Mouse (Mus musculus) effector memory CD4-positive, alpha-beta T cell, adult 5 months (primary cell): ENCODE data around the gene Emc9. TPM values are rescaled to one million over a fixed set of nuclear protein-coding genes. Genes with fewer than 3 reads are reported as not detected.

Experiments used
- polyA plus RNA-seq: library from polyadenylated mRNA; unstranded; fragments of 100-300 nt; shearing (Covaris generic); gene quantifications from one replicate; pipeline ENCODE4 v1.2.1, GENCODE M21; 2017

Gene Emc9
- polyA plus RNA-seq: 16.6 TPM

DNA sequence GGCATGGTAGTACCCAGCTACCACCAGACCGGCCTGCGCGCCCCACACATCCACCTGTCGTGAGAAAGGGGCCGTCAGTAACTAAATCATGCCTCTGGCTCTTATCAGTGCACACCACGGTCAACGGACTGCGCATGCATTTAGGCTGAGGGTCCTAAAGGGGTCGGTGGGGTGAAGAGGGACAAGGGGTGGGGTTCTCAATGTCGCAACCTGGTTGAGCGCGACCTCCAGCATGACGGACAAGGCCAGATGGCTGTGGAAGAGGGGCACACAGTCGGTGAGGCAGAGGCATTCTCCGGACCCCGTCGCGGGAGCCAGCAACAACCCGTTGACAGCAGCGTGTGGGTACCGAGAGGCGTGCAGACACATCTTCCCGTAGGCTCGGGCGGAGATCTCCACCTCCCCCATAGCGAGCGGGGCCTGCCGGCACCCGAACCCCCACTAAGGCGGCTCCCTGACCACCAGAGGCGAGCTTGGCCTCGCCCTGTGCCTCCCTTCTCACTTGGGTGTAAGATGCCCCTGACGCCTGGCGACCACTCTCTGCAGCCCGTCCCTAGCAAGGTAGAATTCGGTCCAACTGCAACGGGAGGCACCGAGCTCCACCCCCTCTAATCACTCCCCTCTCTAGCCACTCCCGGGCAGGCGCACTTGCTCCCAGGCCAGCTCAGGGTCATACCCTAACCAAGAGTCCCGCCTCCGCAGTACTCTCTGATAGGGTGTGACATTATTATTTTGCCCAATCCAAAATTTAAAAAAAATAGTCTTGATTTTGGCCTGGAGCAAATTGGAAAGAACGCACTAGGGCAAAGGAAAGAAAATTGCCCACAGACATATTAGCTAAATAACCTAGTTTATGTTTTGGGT is at the start of gene Emc9:
Emc9 (minus strand) TSS at position 601 of the 864 bp plus-strand sequence.

DNA sequence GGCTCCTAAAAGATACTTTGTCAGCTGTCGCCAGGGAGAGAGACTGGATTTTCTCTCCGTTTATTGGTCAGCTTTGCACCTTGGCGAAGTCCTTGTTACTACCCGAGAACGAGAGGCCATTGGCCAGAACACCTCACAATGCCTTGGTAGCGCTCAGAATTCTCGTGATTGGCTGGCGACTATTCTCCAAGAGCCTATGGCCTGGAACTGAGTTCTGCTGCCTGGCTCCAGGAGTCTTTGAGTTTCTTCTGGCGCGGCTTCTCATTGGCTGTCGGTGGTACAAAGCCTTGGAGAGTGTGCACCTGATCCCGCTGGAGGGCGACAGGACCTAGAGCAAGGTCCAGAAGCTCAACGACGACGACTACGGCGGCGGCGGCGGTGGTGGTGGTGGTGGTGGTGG is 32.7 kb upstream of the Emc9 start, which contains the start of gene Rec8:
Rec8 (plus strand) TSS at position 216 of the 400 bp plus-strand sequence.

DNA sequence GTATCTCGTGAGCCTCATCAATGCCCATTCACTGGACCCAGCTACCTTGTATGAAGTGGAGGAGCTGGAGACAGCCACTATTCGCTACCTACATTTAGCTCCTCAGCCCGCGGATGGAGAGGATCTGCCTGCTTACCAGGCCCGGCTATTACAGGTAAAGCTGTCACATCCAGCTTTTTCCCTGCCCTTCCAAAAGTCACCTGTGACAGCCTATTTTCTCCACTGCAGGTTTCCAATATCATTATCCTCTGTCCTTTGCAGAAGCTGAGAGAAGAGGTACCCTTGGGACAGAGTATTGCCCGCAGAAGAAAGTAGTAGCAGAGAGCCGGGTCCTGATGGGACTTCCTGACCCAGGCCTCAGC is 18.1 kb upstream of the Emc9 start, which contains the start of gene Irf9:
Irf9 (plus strand) TSS at position 301 of the 362 bp plus-strand sequence.

DNA sequence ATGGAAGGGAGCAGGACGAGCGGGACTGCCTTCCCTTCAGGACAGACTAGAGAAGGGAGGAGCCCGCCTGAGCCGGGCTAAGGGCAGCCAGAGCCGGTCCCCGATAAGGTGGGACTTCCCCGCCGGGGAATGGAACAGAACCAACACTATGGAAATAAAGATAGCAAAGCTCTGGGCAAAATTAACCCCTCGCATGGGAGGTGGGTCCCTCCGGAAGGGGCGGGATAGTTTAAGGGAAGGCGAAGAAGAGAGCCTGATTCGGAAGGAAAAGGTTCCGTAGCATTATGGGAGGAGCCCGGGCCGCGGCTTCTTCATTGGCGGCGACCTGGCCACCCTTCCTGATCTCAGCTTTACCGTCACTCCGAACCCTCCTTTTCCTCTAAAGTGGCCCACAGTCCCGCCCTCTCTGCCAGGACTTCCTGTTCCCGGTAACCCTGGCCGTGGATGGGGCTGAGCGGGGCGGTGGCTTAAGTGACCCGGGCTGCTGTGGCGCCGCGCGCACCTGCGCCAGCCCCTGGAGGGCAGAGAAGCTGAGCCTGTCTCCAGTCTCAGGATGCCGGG is 6.3 kb upstream of the Emc9 start, which contains the start of gene Rnf31:
Rnf31 (plus strand) TSS at position 378 of the 561 bp plus-strand sequence.

DNA sequence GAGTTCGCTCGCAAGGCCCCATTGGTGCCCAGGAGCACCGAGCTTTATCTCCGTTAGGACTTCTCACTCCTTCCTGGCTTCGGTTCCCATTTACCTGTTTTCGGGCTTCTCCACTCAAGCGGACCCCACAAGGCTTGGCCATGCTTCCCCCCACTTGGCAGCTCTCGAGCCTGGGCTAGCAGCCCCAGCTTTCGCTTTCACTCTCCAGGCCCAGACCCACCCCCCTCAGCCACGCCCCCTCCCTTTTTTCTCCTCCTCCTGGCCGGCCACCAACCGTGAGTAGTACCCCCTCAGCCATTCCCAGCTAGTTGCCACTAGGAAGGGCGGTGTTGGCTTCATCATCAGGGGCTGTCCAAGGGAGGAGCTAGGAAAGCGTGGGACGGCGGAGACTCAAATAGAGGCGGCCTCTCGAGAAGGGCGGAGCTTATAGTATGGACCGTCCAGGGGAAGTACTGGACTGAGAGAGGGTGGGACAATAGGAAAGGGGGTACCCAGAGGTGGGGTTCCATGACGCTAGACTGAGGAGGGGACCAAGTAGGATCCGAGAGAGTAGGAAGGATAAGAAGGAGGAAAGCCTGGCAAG is 5.7 kb upstream of the Emc9 start, which contains the start of gene Psme2:
Psme2 (minus strand) TSS at position 366 of the 583 bp plus-strand sequence.

DNA sequence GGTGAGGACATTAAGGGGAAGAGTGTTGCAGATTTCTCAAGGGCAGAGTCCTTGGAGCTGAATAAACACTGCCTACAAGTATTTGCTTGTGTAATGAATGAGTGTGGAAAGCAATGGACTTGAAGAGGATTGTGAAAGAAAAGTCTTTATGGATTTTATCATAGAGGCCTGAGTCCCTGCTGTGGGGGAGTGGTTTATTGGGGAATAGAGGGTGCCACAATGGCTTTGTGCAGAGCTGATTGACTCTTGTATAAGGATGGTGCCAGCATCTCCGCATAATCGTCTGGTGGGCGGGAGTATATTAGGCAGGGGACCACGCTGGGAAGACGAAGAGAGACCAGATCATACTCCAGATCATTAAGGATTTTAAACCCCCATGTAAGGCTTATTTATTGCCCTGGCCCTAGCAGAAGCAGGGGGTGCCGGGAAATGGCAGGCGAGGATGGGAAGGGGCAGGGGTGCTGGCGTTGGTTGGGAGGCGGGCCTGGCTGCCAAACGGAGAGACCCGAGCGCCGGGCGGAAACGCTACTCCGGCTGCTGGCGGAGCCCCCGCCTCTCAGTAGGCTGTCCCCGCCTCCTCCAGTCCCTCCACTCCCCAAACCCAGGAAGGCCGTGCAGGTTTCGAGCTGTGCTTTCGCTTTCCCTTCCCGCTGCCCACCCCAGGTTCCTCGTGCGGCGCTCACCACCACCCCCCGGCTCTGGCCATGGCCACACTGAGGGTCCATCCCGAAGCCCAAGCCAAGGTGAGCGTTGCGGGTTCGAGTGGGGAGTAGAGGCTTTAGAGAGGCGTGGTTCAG is 7.0 kb downstream of the Emc9 start, which contains the start of gene Psme1:
Psme1 (plus strand) TSS at position 253 of the 797 bp plus-strand sequence.

DNA sequence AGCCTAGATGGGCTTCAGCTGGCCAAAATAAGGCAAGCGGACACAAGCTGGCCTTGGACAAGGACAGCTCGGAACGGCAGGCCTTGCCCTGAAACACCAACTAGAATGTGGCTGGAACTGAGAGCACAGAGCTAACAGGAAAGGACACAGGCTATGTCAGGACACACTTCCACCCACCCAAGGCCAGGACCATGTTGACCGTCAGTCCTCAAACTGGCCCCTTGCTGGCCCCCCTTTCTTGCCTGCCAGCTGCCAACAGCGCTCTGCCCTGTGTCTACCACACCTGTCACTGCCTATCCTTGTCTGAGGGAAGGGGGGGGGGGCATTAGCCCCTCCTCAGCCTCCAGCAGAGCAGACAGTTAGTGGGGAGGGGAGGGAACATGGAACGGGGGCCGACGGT is 9.8 kb downstream of the Emc9 start, which contains the start of gene Fitm1:
Fitm1 (plus strand) TSS at position 316 of the 400 bp plus-strand sequence.

DNA sequence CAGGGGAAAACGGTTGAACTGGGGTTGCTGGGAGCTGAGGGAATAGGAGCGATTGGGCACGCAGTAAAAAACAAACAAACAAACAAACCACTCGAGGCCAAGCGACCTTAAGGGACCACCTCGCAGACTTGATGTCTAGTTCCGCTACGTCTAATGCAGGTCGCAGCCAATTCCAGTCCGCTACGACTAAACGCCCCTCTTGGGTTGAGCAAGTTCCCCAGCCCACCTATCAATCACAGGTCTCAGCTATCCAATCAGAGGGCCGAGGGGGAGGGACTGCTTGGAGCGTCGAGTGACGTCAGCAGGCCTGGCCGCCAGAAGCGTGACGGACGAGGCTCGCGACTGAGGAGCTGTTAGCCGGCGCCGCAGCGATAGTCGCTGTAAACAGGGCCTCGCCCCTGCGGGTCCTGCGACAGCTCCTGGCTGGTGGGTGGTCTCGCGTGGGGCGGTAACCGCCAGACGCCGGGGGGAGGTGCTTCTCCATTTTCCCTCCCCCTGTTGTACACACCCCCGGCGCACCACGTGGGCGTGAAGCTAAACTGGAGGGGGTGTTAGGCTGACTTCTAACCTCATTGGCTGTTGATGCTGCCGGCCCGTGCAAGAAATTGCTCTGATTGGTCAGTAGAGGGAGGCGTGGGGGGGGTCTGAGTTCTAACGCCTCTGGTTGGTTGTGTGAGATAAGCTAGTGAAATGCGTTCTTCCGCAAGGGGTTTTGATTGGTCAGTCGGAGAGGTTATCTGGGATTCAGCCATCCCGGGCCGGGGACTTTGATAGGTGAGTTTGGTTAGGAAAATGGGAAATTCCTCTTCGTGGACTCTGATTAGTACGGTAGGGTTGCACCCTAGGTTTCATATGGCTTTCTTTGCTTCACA is 24.7 kb downstream of the Emc9 start, which contains the start of gene A730061H03Rik:
A730061H03Rik (minus strand) TSS at position 205 of the 872 bp plus-strand sequence.

DNA sequence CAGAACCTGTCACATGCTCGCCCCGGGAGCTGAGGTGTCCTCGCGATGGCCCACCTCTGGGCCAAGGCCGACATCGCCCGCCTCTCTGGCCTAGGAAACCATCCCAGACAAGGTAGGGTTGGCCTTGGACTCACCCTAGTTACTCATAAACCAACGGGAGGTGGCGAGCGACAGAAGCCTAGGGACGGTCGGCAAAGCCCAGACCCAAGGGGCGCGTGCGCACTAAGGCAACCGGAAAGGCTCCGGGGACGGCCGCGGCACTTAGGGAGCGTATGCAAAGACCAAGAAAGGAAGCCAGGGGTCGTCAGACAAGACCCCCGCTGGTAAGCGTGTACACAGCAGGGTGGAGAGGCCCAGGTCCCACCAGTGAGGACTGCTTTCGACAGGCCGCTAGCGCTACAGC is 25.3 kb downstream of the Emc9 start, which contains the start of gene Dcaf11:
Dcaf11 (plus strand) TSS at position 208 of the 403 bp plus-strand sequence.

DNA sequence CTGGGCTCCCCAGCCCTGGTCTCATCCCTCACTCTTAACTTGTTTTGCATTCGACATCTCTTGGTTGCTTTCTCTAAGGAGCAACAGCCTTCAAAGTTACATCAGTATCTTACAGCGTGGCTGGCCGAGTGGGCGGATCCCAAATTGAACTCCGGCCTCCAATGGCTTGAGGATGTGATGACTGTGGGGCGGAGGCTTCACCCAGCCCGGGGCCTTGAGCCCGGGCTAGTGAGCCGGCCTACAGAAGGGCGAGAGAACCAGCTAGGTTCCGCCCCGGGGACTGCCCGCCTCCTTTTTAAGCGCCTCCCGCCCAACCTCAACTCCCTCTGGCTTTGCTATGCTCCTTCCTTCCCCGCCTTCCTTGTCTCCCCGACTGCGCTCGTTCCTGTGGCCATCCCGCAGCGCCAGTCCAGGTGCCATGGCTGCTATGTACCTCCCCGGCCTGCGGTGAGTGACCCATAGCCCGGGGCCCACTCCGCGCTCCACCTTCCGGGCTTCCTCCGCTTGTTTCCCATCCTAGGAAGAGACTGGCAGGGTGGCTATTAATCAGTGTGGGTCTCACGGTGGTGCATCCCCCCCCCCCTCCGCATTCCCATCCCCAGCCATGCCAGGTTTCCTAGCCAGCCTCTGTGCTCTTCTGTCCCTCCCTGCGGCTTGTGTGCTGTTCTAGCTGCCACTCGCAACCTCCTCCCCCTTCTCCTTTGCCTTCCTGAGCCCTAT is 44.9 kb downstream of the Emc9 start, which contains the start of gene Pck2:
Pck2 (plus strand) TSS at position 200 of the 720 bp plus-strand sequence.

Other genes with a start within 250 kb of the Emc9 start
- 25.1 TPM for gene Dhrs4, start 106.5 kb downstream of the Emc9 start, polyA plus RNA-seq
- gene Carmil3, start 94.7 kb downstream of the Emc9 start, polyA plus RNA-seq: not detected
- gene Cpne6, start 74.9 kb downstream of the Emc9 start, polyA plus RNA-seq: not detected
- gene Nrl, start 60.3 kb downstream of the Emc9 start, polyA plus RNA-seq: not detected
- gene Pck2, start 45.0 kb downstream of the Emc9 start, polyA plus RNA-seq: 14.1 TPM
- 104 TPM for gene Dcaf11, start 25.3 kb downstream of the Emc9 start, polyA plus RNA-seq
- 4.2 TPM for gene A730061H03Rik, start 24.9 kb downstream of the Emc9 start, polyA plus RNA-seq
- gene Fitm1, start 9.7 kb downstream of the Emc9 start, polyA plus RNA-seq: not detected
- gene Psme1, start 7.2 kb downstream of the Emc9 start, polyA plus RNA-seq: 723 TPM
- gene Psme2, start 5.8 kb upstream of the Emc9 start, polyA plus RNA-seq: 460 TPM
- gene Rnf31, start 6.4 kb upstream of the Emc9 start, polyA plus RNA-seq: 41.5 TPM
- gene Irf9, start 18.3 kb upstream of the Emc9 start, polyA plus RNA-seq: 60.1 TPM
- 0.65 TPM for gene Rec8, start 32.7 kb upstream of the Emc9 start, polyA plus RNA-seq
- gene Ipo4, start 50.7 kb upstream of the Emc9 start, polyA plus RNA-seq: 64.4 TPM
- not detected for gene Gm49378, start 52.6 kb upstream of the Emc9 start, polyA plus RNA-seq
- 65.5 TPM for gene Tm9sf1, start 58.5 kb upstream of the Emc9 start, polyA plus RNA-seq
- 0.59 TPM for gene Tssk4, start 64.9 kb upstream of the Emc9 start, polyA plus RNA-seq
- 52.4 TPM for gene Mdp1, start 75.2 kb upstream of the Emc9 start, polyA plus RNA-seq
- gene Gmpr2, start 86.6 kb upstream of the Emc9 start, polyA plus RNA-seq: 32.1 TPM
- 214 TPM for gene Nedd8, start 86.8 kb upstream of the Emc9 start, polyA plus RNA-seq
- 351 TPM for gene Tinf2, start 96.5 kb upstream of the Emc9 start, polyA plus RNA-seq
- gene Tgm1, start 128.6 kb upstream of the Emc9 start, polyA plus RNA-seq: not detected
- 89.4 TPM for gene Rabggta, start 137.0 kb upstream of the Emc9 start, polyA plus RNA-seq
- 22.6 TPM for gene Dhrs1, start 160.4 kb upstream of the Emc9 start, polyA plus RNA-seq
- 51.0 TPM for gene Nop9, start 160.4 kb upstream of the Emc9 start, polyA plus RNA-seq
- not detected for gene Cideb, start 173.2 kb upstream of the Emc9 start, polyA plus RNA-seq
- gene Ltb4r2, start 176.1 kb upstream of the Emc9 start, polyA plus RNA-seq: 0.14 TPM
- gene Ltb4r1, start 180.7 kb upstream of the Emc9 start, polyA plus RNA-seq: 0.27 TPM
- gene Adcy4, start 198.8 kb upstream of the Emc9 start, polyA plus RNA-seq: not detected
- gene Ripk3, start 203.6 kb upstream of the Emc9 start, polyA plus RNA-seq: 60.3 TPM
- not detected for gene Nfatc4, start 237.8 kb upstream of the Emc9 start, polyA plus RNA-seq